Mouse (Mus musculus): Measurements from ENCODE around the gene Myo3a.
"Not testable (repeated sequence)": the region's sequence is repeated elsewhere in the genome, so short reads cannot be mapped to it uniquely, and the experiment has no call there.

Gene Myo3a

DNA sequence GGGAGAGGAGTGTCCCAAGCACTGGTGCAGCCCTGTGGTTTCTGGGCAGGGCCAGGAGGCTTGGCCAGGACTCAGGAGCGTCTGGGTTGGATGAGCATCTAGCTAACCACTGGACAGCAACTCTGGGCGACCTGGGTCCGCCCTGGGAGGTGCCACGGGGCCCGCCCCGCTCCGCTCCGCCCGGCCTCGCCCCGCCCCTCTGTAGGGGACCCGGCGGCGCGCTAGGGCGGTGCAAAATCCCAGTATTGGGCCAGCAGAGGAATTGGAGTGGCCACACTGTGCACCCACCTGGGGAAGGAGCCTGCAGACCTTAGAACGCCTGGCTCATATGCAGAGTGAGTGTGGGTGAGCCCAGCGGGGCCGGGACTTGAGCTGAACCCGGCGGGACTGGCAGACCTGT lies at the start of gene Myo3a:
Gene Myo3a (plus strand): TSS at position 196 of the 400 bp plus-strand sequence.
- DNase-seq (ENCODE audit: extremely low read depth, insufficient read length, low spot score), result peak; percentile 3

DNA sequence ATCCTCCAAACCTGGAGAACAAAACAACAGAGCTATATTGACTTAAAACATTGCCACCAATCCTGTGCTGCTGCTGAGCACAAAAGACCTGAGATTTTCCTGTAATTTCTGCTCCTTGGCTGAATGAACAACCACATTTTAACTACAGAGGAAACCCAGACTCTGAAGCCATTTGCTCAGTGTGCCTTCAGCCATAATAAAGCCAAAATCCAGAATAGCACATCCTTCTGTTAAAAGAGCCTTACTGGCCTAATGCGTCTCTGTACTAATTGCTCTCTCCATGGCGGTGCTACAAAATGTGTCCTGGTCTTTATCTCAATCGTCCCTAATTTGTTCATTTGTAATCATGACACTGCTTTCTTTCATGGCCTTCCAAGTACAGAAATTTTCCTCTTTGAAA lies 23.2 kb downstream of the Myo3a start:
- no peak for DNase-seq (ENCODE audit: extremely low read depth, insufficient read length, low spot score)

DNA sequence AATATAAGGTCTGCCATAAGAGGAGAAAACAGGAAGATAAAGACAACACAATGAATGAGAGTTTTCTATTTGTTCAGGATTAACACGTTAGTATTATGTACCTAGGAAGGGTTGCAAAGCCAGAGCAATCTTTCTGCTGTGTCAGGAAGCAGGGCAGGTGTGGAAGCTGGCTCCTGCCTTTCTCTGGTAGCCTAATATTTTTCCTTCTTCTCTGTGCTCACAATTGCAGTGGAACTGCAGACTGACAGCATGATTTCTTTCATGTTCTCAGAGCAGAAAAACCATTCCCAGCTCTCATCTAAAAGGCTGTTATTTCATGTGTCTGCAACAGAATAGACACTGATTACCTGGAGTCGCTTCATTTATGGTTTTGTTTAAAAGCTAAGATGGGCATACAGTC lies 23.7 kb downstream of the Myo3a start:
- no peak for DNase-seq (ENCODE audit: extremely low read depth, insufficient read length, low spot score)

DNA sequence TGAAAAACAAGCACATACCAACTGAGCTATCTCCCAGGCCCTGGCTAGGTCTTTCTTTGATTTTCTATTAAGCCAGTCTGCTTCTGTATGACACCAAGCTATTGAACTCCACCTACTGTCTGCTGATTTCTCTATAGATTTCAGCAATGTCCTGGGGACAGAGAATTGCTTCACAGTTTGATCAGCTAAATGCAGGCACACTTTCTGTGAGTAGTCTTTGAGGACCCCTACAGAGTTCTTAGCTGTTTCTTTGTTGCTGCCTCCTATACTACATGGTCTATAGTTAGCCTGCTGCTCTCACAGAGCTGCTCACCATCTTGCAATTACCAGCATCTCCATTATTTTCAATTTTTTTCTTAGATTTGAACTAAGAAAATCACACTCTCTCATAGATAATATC lies 28.3 kb downstream of the Myo3a start:
- no peak for DNase-seq (ENCODE audit: extremely low read depth, insufficient read length, low spot score)

DNA sequence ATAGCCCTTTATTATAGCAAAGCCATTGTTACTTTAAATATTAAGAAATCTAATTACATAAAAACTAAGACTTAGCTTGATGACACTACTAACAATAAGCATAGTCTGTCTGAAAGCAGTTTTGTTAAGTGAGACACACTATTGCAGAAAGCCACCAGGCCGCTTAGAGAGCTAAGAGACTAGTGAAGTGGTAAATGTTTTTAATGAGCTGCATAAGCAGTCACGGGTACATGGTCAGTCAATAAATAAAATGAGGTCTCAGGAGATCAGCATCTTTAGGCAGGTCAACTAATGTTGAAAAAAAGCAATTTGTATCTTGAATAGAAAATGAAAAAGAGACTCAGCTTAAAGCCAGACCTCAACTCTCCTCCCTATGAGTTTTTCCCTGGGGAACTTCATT lies 44.3 kb downstream of the Myo3a start:
- no peak for DNase-seq (ENCODE audit: extremely low read depth, insufficient read length, low spot score)

DNA sequence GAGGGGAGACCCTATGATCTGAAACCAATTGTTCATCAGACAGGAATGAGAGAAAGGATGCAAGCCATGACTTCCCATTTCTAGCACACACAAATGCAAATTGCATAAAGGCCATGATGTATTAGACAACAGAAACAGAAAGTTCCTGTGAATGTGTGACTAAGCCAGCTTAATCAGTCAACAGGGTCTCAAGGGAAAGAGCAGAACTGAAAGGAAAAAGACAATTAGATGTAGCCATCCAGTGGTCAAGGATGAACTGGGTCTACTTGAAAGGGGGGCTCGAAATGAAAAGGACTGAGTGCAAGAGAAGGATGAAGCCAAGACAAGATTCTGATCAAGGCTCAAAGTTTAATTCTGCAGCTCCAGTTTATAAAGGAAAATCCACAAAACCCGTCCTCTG lies 58.1 kb downstream of the Myo3a start:
- no peak for DNase-seq (ENCODE audit: extremely low read depth, insufficient read length, low spot score)

DNA sequence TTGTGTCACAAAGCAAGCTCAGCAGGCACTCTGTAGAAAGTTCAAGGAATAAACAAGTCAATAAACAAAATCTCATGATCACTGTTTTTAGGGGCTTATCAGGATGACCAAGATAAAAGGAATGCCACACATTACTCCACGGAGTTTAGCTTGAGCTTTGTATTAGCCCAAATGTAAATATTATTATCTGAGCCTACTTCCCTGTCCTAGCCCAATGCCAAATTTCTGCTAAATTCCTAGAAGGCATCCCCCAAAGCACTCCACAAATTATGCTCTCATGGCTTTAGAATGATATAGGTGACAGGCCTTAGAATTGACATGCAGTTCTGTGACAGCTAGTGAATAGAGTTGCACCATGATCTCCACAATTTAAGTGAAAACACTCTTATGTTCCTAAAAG lies 58.5 kb downstream of the Myo3a start:
- DNase-seq (ENCODE audit: extremely low read depth, insufficient read length, low spot score), result no peak

DNA sequence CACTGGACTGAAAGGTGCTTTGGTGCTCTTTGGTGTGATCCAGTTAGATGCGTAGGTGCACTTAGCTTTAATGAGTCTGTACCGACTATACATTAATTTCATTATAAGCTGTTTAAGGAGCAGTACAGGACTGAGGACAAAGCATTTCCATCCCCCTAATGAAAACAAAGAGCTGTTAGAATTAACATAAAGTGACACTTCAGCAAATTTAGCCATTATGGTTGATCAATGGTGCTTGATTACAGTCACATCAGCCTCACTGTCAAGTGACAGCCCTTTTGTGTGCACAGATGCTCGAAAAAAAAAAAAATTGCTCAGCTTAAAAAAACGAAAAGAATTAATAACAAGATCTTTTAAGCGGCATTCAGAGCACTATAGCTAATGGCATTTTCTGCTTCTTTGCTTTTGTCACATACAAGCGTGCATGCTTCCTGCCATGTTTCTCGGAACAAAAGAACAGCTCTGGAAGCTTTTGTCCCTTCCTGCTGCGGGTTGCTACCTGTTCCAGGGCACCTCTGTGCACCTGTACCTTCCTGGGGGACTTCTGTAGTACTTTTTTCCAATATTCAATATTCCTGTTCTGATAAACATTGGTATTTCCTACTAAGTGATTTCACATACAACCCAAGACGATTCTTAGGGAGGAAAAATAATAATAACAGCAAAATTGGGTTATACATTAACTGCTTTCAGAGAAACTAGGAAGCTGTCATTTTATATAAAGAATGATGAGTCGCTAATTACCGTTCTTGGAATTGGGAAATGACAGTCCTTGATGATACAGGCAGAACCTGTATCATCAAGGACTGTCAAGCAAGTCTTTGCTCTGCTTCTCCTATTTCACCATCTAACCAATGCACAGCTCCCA lies 66.5 kb downstream of the Myo3a start:
- no peak for DNase-seq (ENCODE audit: extremely low read depth, insufficient read length, low spot score)

DNA sequence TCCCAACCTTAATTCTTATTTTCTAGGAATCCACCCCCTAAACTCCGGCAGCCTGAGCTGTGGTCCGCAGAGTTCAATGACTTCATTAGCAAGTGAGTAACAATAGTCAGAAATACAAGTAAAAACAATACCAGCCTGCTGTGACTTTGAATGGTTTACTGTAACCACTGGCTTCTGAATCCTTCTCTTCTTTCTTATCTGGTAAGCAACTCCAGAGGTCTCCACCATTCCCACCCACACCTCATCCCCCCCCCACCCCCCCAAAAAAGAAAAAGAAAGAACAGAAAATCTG lies 67.1 kb downstream of the Myo3a start:
- DNase-seq (ENCODE audit: extremely low read depth, insufficient read length, low spot score), result no peak

DNA sequence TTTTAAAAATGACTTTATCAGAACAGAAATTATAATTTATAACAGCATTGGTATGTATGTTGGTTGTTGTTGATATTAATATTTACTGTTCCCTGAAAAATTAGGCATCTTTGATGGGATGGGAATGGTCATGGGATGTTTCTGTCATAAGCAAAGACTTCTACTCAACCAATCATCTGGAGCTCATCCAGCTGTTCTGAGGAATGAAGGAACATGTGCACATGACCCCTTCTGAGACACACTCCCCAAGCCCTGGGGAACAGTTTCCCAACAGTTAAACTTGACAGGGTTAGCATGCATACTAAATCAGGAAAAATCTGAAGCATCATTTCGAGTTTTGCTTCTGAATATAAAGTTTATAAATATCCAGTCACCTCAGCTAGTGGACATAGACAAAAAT lies 70.6 kb downstream of the Myo3a start:
- no peak for DNase-seq (ENCODE audit: extremely low read depth, insufficient read length, low spot score)

DNA sequence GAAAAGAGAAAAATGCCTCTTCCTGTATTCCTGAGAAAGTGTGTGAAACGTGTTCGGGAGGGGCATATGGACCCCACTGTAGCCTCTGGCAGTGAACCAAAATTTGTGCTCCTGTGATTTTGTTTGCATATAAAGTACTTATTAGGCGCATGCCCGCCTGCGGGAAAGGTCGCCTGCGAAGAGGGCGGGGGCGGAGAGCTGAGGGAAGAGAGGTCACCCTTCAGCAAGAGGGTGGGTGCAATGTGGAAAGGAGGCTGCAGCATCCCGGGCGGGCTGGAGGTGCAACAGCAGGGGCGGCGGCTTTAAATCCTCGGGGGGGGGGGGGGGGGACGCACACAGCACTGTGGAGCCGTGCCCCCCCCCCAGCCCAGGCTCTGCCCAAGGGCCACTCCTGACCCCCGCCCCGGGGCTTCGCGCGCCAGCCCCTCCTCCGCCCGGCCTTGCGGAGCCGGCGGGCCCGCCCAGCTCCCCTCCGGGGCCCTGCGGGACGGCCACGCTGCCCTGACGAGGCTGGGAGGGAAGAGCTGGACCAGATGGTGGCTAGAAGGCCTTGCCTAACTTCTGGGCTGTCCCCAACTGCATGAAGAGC lies 111.1 kb downstream of the Myo3a start:
- DNase-seq (ENCODE audit: extremely low read depth, insufficient read length, low spot score), result no peak

DNA sequence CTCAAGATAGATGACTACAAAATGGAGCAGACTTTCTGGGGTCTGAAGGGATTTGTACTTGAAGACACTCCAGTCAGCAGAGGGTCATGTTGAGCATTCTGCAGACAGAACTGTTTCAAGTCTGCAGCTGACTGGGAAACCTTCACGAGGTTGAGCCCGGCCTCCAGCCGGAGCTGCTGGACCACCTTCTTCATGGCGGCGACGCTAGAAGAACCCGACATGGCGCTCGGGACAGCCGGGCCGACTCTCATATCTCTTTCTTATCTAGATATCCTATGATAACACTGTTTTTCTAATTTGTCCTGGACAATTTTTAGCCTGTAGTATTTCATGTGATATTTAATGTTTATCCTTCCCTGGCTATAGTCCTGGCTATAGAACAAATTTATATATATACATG lies 183.2 kb downstream of the Myo3a start:
- DNase-seq (ENCODE audit: extremely low read depth, insufficient read length, low spot score), result not testable (repeated sequence)

DNA sequence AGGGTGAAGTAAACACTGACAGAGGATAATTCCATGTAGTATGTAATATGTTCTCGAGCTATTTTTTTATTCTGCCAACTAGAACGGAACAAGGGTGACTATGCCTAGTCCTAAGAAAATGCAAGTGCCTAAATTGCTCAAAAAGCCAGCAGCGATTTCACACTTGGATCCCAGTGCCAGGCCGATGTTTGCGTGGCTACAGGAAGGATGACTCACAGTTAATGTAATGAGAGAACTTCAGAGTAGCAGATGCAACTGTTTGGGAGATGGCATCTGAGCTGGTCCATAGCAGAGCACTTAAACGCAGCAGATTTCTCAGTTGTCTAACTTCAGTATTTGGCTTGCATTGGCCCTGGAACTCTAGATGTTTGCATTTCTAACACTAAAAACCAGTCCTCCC lies 321.1 kb downstream of the Myo3a start:
- peak; percentile 34 for DNase-seq (ENCODE audit: extremely low read depth, insufficient read length, low spot score)

DNA sequence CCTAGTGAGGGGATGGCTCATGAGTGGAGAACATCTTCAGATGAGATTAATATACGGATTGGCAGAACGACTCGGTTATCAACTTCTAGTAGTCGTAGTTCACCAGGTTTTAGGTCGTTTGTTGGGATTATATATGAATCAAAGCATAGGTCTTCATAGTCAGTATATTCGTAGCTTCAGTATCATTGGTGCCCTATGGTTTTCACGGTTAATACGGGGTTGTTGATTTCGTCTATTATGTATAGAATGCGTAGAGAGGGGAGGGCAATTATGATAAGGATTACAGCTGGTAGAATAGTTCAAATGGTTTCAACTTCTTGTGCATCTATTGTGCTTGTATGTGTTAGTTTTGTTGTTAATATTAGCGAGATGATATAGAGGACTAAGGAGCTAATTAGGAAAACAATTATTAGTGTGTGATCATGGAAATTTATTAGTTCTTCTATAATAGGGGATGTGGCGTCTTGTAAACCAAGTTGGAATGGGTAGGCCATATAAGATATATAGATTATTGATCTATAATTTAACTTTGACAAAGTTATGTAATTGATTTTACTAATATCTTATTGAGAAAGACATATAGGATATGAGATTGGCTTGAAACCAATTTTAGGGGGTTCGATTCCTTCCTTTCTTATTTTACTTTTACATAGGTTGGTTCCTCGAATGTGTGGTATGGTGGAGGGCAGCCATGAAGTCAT lies 360.3 kb downstream of the Myo3a start:
- peak; percentile 5 for DNase-seq (ENCODE audit: extremely low read depth, insufficient read length, low spot score)

DNA sequence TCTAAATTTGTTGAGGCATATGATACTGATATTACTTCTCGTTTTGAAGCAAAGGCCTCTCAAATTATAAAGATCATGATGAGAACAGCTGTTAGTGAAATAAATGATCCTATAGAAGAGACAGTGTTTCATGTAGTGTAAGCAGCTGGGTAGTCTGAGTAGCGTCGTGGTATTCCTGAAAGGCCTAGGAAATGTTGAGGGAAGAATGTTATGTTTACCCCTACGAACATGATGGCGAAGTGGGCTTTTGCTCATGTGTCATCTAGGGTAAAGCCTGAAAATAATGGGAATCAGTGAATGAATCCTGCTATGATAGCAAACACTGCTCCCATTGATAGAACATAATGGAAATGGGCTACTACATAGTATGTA lies 360.9 kb downstream of the Myo3a start:
- peak; percentile 90 for DNase-seq (ENCODE audit: extremely low read depth, insufficient read length, low spot score)

DNA sequence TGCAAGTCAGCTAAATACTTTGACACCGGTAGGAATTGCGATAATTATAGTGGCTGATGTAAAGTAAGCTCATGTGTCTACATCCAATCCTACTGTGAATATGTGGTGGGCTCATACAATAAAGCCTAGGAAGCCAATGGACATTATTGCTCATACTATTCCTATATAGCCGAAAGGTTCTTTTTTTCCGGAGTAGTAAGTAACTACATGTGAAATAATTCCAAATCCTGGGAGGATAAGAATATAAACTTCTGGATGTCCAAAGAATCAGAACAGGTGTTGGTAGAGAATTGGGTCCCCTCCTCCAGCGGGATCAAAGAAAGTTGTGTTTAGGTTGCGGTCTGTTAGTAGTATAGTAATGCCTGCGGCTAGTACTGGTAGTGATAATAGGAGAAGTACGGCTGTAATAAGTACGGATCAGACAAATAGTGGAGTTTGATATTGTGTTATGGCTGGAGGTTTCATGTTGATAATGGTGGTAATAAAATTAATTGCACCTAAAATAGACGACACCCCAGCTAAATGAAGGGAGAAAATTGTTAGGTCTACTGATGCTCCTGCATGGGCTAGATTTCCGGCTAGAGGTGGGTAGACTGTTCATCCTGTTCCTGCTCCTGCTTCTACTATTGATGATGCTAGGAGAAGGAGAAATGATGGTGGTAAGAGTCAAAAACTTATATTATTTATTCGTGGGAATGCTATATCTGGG lies 361.5 kb downstream of the Myo3a start:
- DNase-seq (ENCODE audit: extremely low read depth, insufficient read length, low spot score), result peak; percentile 94

DNA sequence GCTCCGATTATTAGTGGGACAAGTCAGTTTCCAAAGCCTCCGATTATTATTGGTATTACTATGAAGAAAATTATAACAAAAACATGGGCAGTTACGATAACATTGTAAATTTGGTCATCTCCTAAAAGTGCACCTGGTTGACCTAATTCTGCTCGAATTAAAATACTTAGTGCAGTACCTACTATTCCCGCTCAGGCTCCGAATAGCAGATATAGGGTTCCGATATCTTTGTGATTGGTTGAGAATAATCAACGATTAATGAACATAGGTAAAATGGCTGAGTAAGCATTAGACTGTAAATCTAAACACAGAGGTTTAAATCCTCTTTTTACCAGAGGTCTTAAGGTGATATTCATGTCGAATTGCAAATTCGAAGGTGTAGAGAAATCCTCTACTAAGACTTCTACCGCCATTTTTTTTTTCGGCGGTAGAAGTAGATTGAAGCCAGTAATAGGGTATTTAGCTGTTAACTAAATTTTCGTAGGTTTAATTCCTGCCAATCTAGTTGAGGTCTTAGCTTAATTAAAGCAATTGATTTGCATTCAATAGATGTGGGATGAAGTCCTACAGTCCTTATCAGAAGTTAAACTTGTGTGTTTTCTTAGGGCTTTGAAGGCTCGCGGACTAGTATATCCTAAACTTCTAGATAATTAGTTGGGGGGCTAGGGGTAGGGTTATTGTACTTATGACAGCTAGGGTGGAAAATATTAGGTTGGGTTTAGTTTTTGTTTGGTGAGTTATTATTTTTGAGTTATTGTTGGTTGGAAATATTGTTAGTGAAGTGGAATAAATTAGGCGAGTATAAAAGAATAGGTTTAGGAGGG lies 362.3 kb downstream of the Myo3a start:
- peak; percentile 94 for DNase-seq (ENCODE audit: extremely low read depth, insufficient read length, low spot score)

DNA sequence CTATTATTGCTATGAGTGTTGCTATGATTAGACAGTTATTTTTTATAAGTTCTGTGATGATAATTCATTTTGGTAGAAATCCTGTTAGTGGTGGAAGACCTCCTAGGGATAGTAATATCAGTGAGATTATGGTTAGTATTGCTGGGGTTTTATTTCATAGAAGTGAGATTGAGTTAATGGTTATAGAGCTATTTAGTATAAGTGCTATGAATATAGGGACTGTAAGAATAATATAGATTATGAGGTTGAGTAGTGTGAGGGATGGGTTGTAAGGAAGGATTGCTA lies 362.8 kb downstream of the Myo3a start:
- peak; percentile 83 for DNase-seq (ENCODE audit: extremely low read depth, insufficient read length, low spot score)

DNA sequence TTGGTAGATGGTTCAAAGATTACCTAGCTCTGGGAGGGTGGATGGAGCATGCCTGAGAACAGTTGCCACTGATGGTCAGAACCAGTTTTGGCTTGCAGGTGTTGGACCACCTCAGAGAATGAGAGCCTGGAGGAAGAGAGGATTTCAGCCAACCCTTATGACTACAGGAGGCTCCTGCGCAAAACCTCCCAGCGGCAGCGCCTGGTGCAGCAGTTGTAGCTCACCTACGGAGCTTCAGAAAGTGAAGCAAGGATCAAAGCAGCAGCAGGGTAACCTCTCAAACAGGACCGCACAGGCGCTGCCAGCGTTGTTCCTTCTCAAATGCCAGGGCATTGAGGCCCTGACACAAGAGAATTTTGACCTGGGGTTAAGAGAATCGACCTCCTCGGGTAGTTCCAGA lies 390.6 kb downstream of the Myo3a start:
- DNase-seq (ENCODE audit: extremely low read depth, insufficient read length, low spot score), result no peak

DNA sequence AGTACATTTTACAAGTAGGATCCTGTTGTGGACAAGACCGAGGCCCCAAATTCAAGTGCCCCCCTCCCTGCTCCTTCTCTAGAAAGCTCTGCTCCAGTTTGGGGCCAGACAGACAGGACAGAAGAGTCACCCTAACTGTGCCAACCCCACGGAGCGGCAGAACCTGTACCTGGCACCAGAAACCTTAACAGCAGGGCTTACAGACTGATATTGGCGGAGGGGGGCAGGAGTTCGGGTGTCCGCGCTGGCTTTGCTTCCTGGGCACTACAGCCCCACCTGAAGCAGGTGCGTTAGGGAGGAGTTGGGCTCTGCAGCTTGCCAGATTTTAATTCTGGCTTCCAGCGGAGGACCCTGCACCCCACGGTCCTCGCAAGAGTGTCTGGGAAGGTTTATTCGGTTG lies 392.1 kb downstream of the Myo3a start:
- DNase-seq (ENCODE audit: extremely low read depth, insufficient read length, low spot score), result no peak

DNA sequence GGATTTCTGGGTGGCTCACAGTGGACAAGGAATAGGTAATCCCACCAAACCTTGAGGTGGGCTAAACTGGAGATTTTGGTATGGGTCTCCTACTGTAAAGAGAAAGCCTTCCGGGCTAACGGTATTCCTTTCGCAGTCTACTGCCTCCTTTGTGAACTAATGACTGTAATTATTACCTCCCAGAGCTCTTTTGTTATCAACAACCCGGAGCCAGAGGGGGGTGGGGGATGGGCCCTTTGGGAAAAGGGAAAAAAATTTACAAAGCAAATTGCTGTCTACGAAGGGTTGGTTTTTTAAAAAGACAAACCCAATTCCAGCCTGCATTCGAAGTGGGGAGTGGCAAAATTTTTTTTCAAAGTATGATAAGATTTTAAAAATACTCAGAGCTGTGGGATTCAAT lies 392.7 kb downstream of the Myo3a start:
- no peak for DNase-seq (ENCODE audit: extremely low read depth, insufficient read length, low spot score)

All from 3134 (cell line).